Comparison of ENCODE assay signal across 11 mouse cellular contexts in the genomic region with DNA sequence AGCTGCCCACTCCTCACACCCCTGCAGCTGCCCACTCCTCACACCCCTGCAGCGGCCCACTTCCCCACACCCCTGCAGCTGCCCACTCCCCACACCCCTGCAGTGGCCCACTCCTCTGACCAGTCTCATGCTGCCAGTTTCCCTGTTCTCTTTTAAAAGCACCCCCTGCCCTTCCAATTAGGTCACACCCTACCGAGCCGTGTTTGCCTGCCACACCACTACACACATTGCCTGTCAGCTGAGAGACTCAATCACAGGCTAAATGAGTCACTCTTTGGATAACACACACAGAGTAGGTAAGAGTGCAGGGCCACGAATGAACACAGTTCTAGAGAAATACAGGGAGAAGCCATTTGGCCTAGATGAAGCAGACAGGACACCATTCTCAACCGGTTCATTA.
DNase-seq lines count a peak whose midpoint lies in the region; ATAC-seq lines count a peak whose summit lies in the region.
"Had no signal": no experiment of that assay in that cellular context is flagged by ENCODE, and none has a peak within 500 bp of the region (broad histone marks: within the 10 kb centered on the region; RNA-seq: fewer than 3 reads in every experiment).

No protein-coding gene starts in this region.

- DNase-seq in heart, adult 8-10 months (ENCODE audit: low spot score), result peak; percentile 39
- no peak for DNase-seq in heart, postnatal 14 days
- DNase-seq in Muller cell, postnatal 12 days (ENCODE audit: inconsistent ontology term), result peak; percentile 38
- no peak for DNase-seq in embryonic facial prominence, embryonic 14.5 days (ENCODE audit: low spot score)
- DNase-seq in kidney, adult 11 months, result no peak
- DNase-seq in layer of hippocampus, postnatal 14 days (ENCODE audit: low spot score in 2 of 2), result no peak
- DNase-seq: cerebellum, adult 11 months; layer of hippocampus, postnatal 36 days had no signal

- 64% methylated on average over 5 of the region's 5 CpGs for WGBS in embryonic facial prominence, embryonic 14.5 days
- 67% methylated on average over 5 of the region's 5 CpGs for whole genome bisulfite sequencing in intestine, embryonic 16.5 days

- no peaks in the 10 kb centered on the region for H3K27me3 ChIP-seq in embryonic facial prominence, embryonic 14.5 days (replicated peaks; ENCODE audit: control insufficient read depth, insufficient read depth, low read length)
- H3K27me3 ChIP-seq in intestine, embryonic 16.5 days (replicated peaks; ENCODE audit: control insufficient read depth, insufficient read depth, low read length), result no peaks in the 10 kb centered on the region
- H3K27me3 ChIP-seq: embryonic facial prominence, embryonic 13.5 days had no signal

- no peaks in the 10 kb centered on the region for H3K9me3 ChIP-seq in embryonic facial prominence, embryonic 14.5 days (ENCODE audit: control insufficient read depth, low read length)
- H3K9me3 ChIP-seq in intestine, embryonic 16.5 days (ENCODE audit: control insufficient read depth, low read length), result no peaks in the 10 kb centered on the region
- H3K9me3 ChIP-seq: embryonic facial prominence, embryonic 13.5 days had no signal

- no peaks in the 10 kb centered on the region for H3K36me3 ChIP-seq in embryonic facial prominence, embryonic 14.5 days (ENCODE audit: control insufficient read depth, insufficient read depth, low read length)
- no peaks in the 10 kb centered on the region for H3K36me3 ChIP-seq in intestine, embryonic 16.5 days (ENCODE audit: control insufficient read depth, insufficient read depth, low read length)
- H3K36me3 ChIP-seq: embryonic facial prominence, embryonic 13.5 days had no signal

- H3K27ac ChIP-seq in embryonic facial prominence, embryonic 14.5 days (replicated peaks; ENCODE audit: low read depth, low read length), result no peak overlapping the region
- H3K27ac ChIP-seq in intestine, embryonic 16.5 days (ENCODE audit: low read length), result no peak overlapping the region
- H3K27ac ChIP-seq: embryonic facial prominence, embryonic 13.5 days had no signal

- peaks cover 41% of the 10 kb centered on the region for H3K4me1 ChIP-seq in embryonic facial prominence, embryonic 14.5 days (ENCODE audit: control insufficient read depth, insufficient read depth, low read length)
- H3K4me1 ChIP-seq in intestine, embryonic 16.5 days (ENCODE audit: control insufficient read depth, insufficient read depth, low read length), result peaks cover 31% of the 10 kb centered on the region

- intact Hi-C loops in heart, postnatal 14 days (cut with DNase I), result no loop called here

- ATAC-seq in embryonic facial prominence, embryonic 14.5 days (ENCODE audit: low read depth), result peak; percentile 17; the same call in 1 of the 2 replicates
- peak; percentile 84 for ATAC-seq in intestine, embryonic 16.5 days

- H3K4me3 ChIP-seq in embryonic facial prominence, embryonic 14.5 days (ENCODE audit: low read depth, low read length), result no peak overlapping the region
- H3K4me3 ChIP-seq in intestine, embryonic 16.5 days (ENCODE audit: low read length), result no peak overlapping the region
- H3K4me3 ChIP-seq: embryonic facial prominence, embryonic 13.5 days had no signal

- no peak overlapping the region for H3K9ac ChIP-seq in embryonic facial prominence, embryonic 14.5 days (ENCODE audit: low read depth, low read length)
- no peak overlapping the region for H3K9ac ChIP-seq in intestine, embryonic 16.5 days (ENCODE audit: low read depth, low read length)
- H3K9ac ChIP-seq: embryonic facial prominence, embryonic 13.5 days had no signal

- H3K4me2 ChIP-seq in embryonic facial prominence, embryonic 14.5 days (ENCODE audit: low read depth, low read length), result no peak overlapping the region
- H3K4me2 ChIP-seq in intestine, embryonic 16.5 days (ENCODE audit: low read depth, low read length), result no peak overlapping the region
- H3K4me2 ChIP-seq: embryonic facial prominence, embryonic 13.5 days; liver, embryonic 11.5 days had no signal

Comparison
In these comparisons a context has a peak if more than half of its experiments do, and no peak if none do; other contexts are left out.
1. DNase-seq: peak in heart, adult 8-10 months (single experiment) and Muller cell, postnatal 12 days (single experiment); none in heart, postnatal 14 days (0 of 2), embryonic facial prominence, embryonic 14.5 days (single experiment), kidney, adult 11 months (single experiment) and layer of hippocampus, postnatal 14 days (0 of 2).